Mouse (Mus musculus) heart, postnatal 25 days (tissue): Measurements from ENCODE around the gene Ddx10. TPM values are rescaled to one million over a fixed set of nuclear protein-coding genes. Genes with fewer than 3 reads are reported as not detected.

Experiments used
- DNase-seq: peaks from one replicate; pipeline ENCODE4 v3.0.0; 2022; ENCODE audit warnings: low spot score
- intact Hi-C: fragments of 180-260 bp; cut with DNase I; formaldehyde crosslinking; loops from one replicate; pipeline ENCODE4 v1.15.1; 2025
- total RNA-seq, 2 experiments: library from RNA; stranded (reverse); gene quantifications; 2 replicates each; pipeline ENCODE4 v1.2.3; 2021

Gene Ddx10
- 1 to 10 TPM; 8.9 to 9.7 TPM for total RNA-seq

DNA sequence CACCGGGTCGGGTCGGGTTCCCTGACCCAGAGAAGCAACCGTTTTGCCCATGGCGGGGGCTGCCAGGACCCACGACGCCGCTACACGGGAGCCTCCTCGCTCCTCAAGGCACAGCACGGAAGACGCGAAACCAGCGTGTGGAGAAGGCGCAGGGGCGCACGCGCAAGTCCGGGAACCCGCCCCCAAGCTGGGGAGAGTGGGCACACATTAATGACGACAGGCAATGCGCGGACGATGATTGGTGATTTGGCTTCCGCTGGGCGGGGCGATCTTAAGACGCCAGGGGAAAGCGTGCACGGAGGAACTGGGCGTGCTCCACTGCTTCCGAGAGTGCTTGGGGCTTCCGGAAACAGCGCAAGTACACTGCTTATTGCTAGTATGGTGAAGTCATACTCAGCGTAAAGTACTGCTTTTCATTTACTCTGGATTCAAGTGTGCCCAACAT is at the start of gene Ddx10:
Gene Ddx10, minus strand, starts transcription at position 101 of the 445 bp plus-strand sequence.
- intact Hi-C loops, result loop anchor here (2.0 kb wide), 1 partner anchor 289 kb away; the partner anchor contains the start of genes Atm and Npat
- peak; percentile 96 for DNase-seq

DNA sequence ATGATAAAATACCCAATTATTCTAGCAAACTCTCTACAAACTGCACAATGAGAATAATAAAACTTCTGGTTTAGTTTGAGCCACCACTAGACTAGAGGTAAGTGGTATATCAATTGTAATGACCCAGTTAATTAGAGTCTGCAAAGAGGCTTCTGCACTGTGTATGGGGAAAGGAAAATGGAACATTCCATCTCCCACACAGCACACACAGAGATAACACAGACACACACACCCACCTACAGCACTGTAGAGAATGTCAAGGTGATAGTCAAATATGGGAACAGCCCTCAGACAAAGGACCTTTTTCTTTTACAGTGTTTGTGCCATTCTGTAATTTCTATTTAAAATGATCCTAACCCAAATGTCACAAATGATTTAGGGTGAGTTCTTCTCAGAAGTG is 45.0 kb upstream of the Ddx10 start:
- intact Hi-C loops, result no loop called here
- DNase-seq, result no peak

DNA sequence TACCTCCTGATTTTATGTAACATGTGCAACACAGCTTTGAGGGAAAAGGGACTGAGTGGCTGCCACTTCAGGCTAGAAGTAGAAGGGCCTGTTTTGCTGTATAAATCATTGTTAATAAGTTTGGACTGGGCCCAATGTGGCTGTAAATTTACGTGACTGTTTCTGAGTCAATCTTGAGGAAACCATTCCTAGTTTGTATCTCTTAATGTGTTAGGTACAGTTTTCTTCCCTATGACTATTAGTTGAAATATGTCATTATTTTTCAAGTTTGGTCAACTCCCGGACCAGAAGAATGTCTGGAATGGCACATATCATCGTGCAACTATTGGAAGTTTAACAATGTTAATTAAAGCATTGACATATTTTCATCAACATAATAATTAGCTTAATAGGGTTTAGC is 42.2 kb upstream of the Ddx10 start:
- DNase-seq, result no peak
- intact Hi-C loops, result no loop called here

DNA sequence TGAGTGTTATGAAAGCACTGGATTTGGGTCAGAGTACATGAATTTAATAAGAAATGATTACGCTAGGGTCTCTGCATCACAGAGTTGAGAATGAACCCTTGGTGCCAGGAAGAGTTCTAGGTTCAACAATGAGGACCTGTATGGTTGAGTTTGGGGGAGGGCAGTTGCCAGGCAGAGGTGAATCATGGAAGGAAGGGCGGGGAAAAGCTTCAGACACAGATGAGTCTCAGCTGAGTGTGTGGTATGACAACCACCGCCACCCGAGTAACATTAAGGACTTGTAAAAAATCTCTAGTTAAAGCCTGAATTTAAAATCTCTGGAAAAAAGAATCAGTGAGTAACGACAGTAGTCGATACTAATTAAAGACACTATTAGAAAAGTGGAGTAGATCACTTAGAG is 38.9 kb upstream of the Ddx10 start:
- no peak for DNase-seq
- intact Hi-C loops, result no loop called here

DNA sequence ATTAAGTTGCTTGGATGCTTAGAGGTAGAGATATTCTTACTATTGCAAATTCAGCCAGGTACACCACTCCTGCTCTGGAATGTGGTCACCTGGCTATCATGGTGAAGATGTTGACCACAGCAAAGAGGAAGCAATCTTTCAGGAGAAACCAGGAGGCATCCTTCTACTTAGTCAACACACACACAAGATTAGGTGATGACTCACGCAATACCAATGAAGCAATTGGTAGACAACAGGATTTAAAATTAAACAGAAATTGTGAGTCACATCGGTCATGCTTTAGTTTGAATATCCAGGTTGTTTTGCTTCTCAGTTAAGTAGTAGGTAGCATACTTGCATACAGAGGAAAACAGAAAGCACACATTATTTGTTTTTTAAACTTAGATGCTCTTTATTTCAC is 31.1 kb upstream of the Ddx10 start:
- intact Hi-C loops, result no loop called here
- no peak for DNase-seq

DNA sequence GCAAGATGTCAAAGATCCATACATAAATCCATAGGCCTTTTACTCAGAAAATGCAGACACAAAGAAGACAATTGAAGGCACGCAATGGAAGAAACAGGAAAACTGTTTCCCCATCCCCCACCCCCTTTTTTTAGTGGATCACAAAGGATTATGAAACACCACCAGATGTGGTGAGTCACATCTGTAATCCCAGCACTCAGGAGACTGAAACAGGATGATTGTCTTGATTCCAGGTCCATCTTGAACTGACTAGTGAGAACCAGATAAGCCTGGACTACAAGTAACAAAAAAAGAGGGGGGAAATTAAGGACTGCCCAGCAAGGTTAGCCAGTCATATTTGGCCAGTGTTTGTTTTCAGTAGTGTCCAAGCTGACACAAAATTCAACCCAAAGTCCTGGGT is 28.5 kb upstream of the Ddx10 start:
- no peak for DNase-seq
- intact Hi-C loops, result no loop called here

DNA sequence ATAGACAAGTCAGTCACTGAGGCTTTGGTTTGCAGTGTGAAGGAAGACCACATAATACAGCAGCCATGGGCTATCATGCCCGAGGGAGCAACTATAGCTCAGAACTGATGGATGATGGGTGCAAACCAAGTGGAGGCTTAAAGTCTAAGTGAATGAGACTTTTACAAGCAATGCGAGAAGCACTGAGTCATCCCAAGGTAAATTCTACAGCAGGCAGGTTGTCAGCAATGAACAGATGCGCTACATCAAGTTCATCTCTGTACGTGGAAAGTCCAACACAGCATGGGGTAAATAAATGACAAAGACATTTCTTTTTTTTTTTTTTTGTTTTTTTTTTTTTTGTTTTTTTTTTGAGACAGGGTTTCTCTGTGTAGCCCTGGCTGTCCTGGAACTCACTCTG is 24.9 kb upstream of the Ddx10 start:
- DNase-seq, result no peak
- intact Hi-C loops, result no loop called here

DNA sequence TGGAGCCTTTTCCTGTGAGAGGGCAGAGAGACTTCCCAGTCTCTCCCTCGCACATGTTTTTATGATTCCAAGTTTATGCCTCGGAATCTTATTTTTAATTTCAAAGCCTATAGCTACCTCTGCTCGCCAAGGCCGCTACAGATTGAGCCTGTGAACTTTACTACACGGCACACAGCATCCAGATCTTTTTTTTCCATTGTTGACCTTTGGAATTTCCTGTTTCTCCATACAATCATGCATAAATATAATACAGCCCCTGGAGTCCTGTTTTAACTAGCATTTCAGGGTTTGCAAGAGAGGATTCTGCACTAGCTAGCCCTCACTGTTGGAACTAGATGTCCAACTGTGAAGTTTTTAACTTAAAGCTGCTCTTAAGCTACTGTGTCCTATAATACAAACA is 24.4 kb upstream of the Ddx10 start:
- intact Hi-C loops, result no loop called here
- DNase-seq, result no peak

DNA sequence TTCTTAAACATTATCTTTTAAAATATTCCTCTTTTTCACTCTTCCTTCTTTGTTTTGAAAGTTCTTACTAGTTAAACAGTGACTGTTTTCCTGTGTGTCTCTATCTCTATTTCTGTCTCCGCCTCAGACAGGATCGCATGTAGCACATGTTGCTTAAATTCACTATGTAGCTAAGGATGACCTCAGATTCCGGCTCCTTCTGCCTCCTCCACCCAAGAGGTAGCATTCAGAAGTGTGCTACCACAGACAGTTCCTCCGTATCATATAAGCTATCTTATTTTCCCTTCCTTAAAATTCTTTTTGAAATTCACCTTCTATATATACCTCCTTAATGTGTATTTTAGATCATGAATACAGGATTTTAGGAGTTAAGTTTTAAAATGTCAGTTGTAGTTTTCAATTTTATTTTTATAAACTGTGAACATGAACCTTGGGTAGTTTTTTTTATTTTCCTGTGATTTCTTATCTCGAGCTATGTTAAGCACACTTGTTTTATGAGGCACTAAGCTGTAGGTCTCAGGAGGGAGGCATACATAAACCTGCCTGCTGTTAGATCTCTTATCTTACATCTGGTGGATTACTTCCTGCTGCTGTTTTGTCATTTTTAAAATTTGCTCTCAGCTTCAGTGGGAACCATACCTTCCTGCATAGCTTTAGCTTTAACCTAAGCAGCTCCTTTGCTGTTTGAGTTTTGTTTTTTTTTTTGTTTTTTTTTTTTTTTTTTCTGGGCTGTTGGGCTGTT is 23.6 kb upstream of the Ddx10 start:
- intact Hi-C loops, result no loop called here
- no peak for DNase-seq

DNA sequence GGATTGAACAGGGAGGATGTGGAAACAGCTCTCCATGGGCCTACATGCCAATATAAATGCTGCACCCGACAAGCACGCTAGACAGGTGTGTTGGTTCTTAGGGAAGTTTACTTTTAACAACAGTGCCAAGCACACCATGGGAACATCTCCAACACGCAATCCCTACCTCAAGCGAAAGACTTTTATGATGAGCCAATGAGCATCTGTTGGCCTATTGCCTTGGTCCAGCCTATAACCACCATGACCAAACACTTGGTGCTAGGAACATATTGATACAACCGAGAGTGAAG is 21.6 kb upstream of the Ddx10 start:
- no peak for DNase-seq
- intact Hi-C loops, result no loop called here

DNA sequence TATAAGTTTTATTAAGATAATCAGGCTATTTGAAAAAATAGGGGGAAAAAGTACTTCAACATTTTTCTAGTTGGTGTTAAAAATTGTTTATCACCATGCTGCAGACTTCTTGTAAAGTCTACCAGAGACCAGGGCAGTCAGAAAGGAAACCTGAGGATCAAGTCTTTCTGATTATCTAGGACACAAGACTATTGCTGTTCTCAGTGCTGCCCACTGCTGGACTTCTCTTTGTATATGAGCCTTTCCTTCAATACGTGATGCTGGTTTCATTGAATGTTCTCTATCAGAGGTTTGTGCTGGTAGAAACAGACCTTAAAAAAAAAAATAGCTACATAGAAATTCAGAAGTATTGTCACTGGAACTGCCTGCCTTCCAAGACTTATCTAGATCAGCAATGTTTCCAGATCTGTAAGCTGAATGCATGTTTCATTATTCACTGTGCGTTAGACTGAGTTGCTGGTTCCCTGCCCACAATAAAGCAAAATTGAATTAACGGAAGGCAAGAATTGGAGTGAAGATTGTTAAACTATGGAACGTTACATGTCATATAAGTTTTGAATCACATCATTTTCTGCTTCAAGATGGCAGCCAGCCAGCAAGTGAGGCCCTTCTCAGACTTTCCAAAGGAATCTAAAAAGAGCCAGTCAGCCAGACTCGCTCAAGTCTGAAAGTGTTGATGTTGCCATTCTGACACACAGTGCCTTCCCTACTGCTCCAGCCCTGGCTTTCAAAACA is 21.0 kb upstream of the Ddx10 start:
- intact Hi-C loops, result no loop called here
- no peak for DNase-seq

DNA sequence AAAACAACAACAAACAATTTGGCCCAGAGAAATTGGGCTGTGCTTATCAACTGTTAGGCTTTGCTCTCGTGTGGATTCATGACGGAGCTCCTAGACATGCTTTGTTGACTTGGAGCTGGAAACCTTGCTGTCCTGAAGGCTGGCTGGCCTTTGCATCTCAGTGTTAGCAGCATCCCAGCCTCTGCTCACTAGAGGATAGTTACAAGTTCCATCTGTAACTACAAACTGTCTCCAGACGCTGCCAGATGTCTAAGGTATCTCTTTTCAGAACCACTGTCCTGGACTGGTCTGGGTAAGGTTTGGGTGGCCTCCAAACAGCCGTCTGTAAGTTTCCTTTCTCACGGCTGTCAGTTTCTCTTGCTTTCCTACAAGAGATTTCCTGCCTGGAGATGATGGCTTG is 20.2 kb upstream of the Ddx10 start:
- intact Hi-C loops, result no loop called here
- DNase-seq, result no peak

DNA sequence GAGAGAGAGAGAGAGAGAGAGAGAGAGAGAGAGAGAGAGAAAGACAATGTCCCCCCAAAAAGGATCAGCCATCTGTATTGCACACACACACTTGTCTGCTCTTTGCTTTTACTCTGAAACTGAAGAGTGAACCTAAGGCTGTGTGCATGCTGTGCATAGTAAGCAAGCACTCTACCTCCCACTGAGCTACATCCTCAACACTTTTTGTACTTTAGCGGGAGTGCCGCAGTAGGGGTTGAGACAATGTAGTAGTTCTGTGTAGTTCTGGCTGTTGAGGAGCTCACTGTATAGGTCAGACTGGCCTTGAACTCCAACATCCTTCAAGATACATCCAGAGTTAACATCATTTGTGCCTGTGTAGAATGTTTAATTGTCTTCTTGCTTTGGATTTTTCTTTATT is 17.7 kb upstream of the Ddx10 start:
- DNase-seq, result no peak
- intact Hi-C loops, result no loop called here

DNA sequence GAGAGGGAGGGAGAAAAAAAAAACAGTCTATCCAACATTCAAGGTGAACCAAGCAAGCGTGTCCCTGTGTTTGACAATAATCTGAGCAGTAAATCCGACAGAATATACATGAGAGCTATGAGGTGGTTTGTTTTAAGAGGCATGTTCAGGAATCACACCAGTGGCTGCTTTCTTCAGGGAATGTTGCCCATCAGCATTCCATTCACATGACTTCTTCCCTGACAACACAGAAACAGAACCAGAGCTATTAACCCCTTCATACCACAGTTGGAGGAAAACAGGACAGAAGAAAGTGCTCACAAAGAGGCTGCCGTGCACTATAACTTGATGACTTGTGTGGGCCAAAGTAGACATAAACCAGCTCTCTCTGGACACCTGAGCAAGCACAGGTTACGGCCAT is 16.5 kb upstream of the Ddx10 start:
- no peak for DNase-seq
- intact Hi-C loops, result no loop called here

DNA sequence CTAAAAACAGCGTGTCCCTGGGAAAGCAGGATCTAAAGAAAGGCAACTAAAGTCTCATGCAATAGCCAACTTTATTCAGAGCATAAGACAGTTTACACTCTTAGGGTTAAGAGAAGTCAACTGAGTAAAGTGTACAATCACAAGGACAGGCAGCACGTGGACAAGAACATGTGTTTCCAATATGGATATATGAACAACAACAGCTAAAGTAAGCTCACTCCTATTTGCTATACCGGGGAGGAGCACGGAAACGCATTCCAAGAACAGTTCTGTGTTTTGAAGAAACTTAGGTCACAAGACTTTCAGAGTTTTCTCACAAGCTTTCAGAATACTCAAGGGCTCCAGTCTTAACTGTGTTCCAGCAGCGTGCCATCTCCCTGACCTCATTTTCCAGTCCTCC is 10.3 kb upstream of the Ddx10 start:
- DNase-seq, result no peak
- intact Hi-C loops, result loop anchor here (5.0 kb wide), 1 partner anchor 194 kb away; no protein-coding TSS in a partner anchor

DNA sequence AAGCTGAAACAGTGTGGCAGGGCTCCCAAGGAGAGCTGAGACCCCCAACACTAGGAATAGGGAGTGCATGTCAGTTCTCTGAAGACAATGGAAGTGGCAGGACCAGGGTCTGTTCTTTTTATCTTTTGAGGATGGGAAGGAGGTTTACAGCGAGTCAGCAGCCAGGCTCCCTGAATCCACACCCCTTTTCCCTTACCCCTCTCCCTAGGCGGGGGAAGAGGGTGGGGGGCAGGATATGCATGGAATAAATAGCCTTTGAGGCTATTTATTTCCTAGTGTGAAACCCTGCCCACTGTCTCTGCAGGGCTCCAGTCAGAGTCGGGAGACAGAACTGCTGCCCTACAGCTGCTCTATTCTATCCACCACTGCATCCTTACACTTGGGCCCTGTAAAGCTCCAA is 9.9 kb upstream of the Ddx10 start:
- intact Hi-C loops, result loop anchor here (5.0 kb wide), 1 partner anchor 195 kb away; no protein-coding TSS in a partner anchor
- no peak for DNase-seq

DNA sequence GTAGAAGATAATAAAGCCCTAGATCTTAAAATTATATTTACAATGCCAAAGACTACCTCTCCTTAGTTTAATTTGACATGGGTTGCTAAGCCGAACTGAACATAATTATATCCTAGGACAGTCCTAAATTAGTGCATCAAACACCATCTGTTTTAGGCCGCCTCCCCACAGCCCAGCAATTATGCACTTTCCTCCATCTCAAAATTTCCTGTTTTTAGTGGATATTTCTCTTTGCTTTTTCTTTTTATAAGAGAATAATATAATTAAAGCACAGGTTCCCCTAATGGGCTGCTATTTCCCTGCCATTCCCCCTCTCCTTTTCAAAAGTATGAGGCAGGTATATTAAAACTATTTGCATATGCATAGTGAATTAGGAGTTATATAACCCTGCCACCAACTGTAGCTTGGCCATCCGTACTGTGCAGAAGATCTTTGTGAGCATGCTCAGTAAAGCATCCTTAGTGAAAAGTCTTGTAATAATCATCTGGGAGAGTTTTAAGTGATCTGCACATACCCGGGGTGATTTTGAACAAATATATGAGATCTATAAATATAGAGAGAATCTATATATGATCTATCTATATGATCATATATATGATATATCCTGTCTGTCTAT is 8.9 kb upstream of the Ddx10 start:
- intact Hi-C loops, result loop anchor here (5.0 kb wide), 1 partner anchor 196 kb away; no protein-coding TSS in a partner anchor
- DNase-seq, result no peak

DNA sequence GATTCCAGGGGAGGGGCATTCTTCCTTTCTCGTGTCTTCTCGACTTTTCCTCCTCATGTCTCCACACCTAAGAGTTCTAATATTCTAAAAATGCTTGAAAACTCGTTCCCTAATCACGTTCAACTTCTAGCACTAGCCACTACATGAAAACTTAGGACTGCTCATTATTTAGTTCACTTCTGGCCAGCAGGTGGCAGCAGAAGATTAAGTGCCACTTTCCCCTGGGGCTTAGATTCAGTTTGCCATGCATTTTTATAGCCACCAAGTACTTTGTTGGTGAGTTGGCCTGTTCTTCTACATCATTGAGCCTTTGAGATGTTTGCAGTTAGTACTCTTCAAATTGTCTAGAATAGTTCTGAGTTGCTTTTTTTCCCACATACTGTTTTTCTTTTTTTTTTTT is 6.5 kb upstream of the Ddx10 start:
- peak; percentile 16 for DNase-seq
- intact Hi-C loops, result loop anchor here (1.0 kb wide), 1 partner anchor 144 kb away; no protein-coding TSS in a partner anchor

DNA sequence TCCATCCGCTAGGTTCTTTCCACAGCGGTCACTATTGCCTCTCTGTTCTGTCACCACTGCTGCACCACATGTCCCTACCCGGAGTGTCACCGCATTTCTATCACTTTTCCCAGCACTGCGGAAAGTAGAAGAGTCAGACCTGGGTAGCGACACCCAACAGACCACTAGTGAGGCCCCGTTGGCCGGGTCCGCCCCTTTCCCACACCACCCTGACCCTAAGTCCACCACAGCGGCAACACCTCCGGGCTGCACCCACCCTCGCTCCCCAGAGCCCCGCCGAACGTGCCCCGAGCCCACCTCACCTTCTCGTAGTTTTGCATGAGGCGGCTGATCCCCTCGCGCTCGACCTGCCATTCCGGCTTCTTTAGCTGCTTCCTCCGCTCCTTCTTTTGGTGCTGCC is 337 bp downstream of the Ddx10 start:
- intact Hi-C loops, result no loop called here
- no peak for DNase-seq

DNA sequence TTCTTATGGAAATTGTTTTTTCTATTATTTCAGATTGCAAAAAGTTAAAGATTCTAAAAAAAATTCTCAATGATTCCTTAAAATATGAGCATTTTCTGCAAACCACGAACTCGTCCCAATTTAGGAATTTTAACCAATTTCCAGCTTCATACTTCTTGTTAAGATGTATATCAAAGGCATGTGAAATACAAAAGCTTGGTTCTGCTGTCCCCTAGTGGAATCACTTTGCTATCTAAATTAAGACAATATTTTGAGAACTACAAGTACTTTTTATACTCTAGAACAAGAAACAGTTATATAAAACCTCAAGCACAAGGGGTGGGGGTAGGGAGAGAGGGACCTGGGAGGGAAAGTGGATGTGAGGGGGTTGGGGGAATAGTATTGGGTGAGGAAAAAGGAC is 29.7 kb downstream of the Ddx10 start:
- no peak for DNase-seq
- intact Hi-C loops, result loop anchor here (5.0 kb wide), 1 partner anchor 916 kb away; no protein-coding TSS in a partner anchor

DNA sequence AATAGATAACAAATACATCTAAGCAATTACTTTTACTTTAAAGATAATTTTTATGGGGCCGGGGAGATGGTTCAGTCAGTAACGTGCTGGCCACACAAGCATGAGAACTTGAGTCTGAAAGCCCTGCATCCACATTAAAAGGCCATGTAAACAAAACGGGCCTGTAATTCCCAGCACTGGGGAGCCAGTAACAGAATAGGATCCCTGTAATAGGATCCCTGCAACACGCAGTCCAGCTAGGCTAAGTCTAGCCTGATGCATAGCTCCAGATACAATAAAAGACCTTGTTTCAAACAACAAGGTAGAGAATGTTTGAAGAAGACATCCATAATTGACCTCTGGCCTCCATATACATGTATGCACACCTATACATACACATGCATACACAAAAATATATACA is 39.6 kb downstream of the Ddx10 start:
- intact Hi-C loops, result no loop called here
- DNase-seq, result no peak
